Mouse (Mus musculus) forelimb bud, embryonic 11.5 days (tissue): ENCODE data around the gene Pes1.
"Not testable (repeated sequence)": the region's sequence is repeated elsewhere in the genome, so short reads cannot be mapped to it uniquely, and the experiment has no call there.

Experiments
- DNase-seq: peaks from one replicate; pipeline ENCODE4 v3.0.0-alpha.2; 2012; ENCODE audit warnings: low read depth, low spot score

Gene Pes1

GRCm38 (mm10) chr11:4005220-4005805 lies 41.5 kb downstream of the Pes1 start:
- no peak for DNase-seq

GRCm38 (mm10) chr11:4006462-4006861 lies 42.7 kb downstream of the Pes1 start:
- no peak for DNase-seq

- no peak for DNase-seq
Measured at GRCm38 (mm10) chr11:4012616-4013015, 48.8 kb downstream of the Pes1 start.

GRCm38 (mm10) chr11:4015796-4016195 lies 52.0 kb downstream of the Pes1 start:
- not testable (repeated sequence) for DNase-seq

- not testable (repeated sequence) for DNase-seq
Measured at GRCm38 (mm10) chr11:4022111-4022510, 58.3 kb downstream of the Pes1 start.

- DNase-seq: no peak
Measured at GRCm38 (mm10) chr11:4023321-4023720, 59.5 kb downstream of the Pes1 start.

GRCm38 (mm10) chr11:4027066-4027465 lies 63.3 kb downstream of the Pes1 start:
- no peak for DNase-seq

GRCm38 (mm10) chr11:4027561-4028334 lies 64.0 kb downstream of the Pes1 start:
- DNase-seq: no peak

- DNase-seq: no peak
Measured at GRCm38 (mm10) chr11:4029343-4029742, 65.6 kb downstream of the Pes1 start.
